7 mouse cellular contexts compared by ENCODE assay signal in genomic region chr11:116852891-116853511, GRCm38 (mm10). TPM values are rescaled to one million over a fixed set of nuclear protein-coding genes. Genes with fewer than 3 reads are reported as not detected.
DNase-seq lines count a peak whose midpoint lies in the region; ATAC-seq lines count a peak whose summit lies in the region.

Srsf2 (minus strand) TSS chr11:116853094.

- peak within 1 kb of the TSS; percentile 81 for H3K4me3 ChIP-seq in embryonic facial prominence, embryonic 10.5 days
- H3K4me3 ChIP-seq in limb, embryonic 11.5 days (ENCODE audit: low read depth, low read length): peak within 1 kb of the TSS; percentile 99
- H3K4me3 ChIP-seq in midbrain, embryonic 14.5 days (replicated peaks; ENCODE audit: low read depth, low read length): peak within 1 kb of the TSS; percentile 96

- H3K9me3 ChIP-seq in embryonic facial prominence, embryonic 10.5 days: no peaks in the 10 kb centered on the region
- H3K9me3 ChIP-seq in limb, embryonic 11.5 days (ENCODE audit: control insufficient read depth, low read length): no peaks in the 10 kb centered on the region
- no peaks in the 10 kb centered on the region for H3K9me3 ChIP-seq in midbrain, embryonic 14.5 days (ENCODE audit: control insufficient read depth, low read length)

- ATAC-seq in granulocyte monocyte progenitor cell, adult 5-6 weeks (replicated peaks; ENCODE audit: poor library complexity, severe bottlenecking): peak; percentile 76
- peak; percentile 91 for ATAC-seq in limb, embryonic 11.5 days (ENCODE audit: insufficient number of reproducible peaks, low FRiP score, low TSS enrichment, low read depth)
- ATAC-seq in midbrain, embryonic 14.5 days (ENCODE audit: low FRiP score, low TSS enrichment): peak; percentile 90

- peak within 1 kb of the TSS; percentile 98 for H3K9ac ChIP-seq in limb, embryonic 11.5 days (ENCODE audit: low read length)
- H3K9ac ChIP-seq in midbrain, embryonic 14.5 days (replicated peaks; ENCODE audit: low read length): peak within 1 kb of the TSS; percentile 93

- H3K36me3 ChIP-seq in embryonic facial prominence, embryonic 10.5 days (replicated peaks): peaks cover 42% of the 10 kb centered on the region
- peaks cover 9% of the 10 kb centered on the region for H3K36me3 ChIP-seq in limb, embryonic 11.5 days (ENCODE audit: control insufficient read depth, insufficient read depth, low read length)
- H3K36me3 ChIP-seq in midbrain, embryonic 14.5 days (ENCODE audit: control insufficient read depth, insufficient read depth, low read length): peaks cover 36% of the 10 kb centered on the region

- peaks cover 31% of the 10 kb centered on the region for H3K4me1 ChIP-seq in embryonic facial prominence, embryonic 10.5 days
- peaks cover 13% of the 10 kb centered on the region for H3K4me1 ChIP-seq in limb, embryonic 11.5 days (ENCODE audit: control insufficient read depth, insufficient read depth, low read length)
- H3K4me1 ChIP-seq in midbrain, embryonic 14.5 days (ENCODE audit: control insufficient read depth, insufficient read depth, low read length): peaks cover 26% of the 10 kb centered on the region

- H3K27me3 ChIP-seq in embryonic facial prominence, embryonic 10.5 days (replicated peaks; ENCODE audit: low read depth, poor library complexity, severe bottlenecking): no peaks in the 10 kb centered on the region
- H3K27me3 ChIP-seq in limb, embryonic 11.5 days (ENCODE audit: control insufficient read depth, insufficient read depth, low read length): no peaks in the 10 kb centered on the region
- no peaks in the 10 kb centered on the region for H3K27me3 ChIP-seq in midbrain, embryonic 14.5 days (ENCODE audit: control insufficient read depth, insufficient read depth, low read length)

- peak within 1 kb of the TSS; percentile 81 for H3K4me2 ChIP-seq in limb, embryonic 11.5 days (ENCODE audit: low read depth, severe bottlenecking)
- H3K4me2 ChIP-seq in midbrain, embryonic 14.5 days (ENCODE audit: low read length): peak within 1 kb of the TSS; percentile 85

- peak within 1 kb of the TSS; percentile 97 for H3K27ac ChIP-seq in embryonic facial prominence, embryonic 10.5 days (replicated peaks)
- H3K27ac ChIP-seq in limb, embryonic 11.5 days (replicated peaks; ENCODE audit: low read depth, low read length): peak within 1 kb of the TSS; percentile 96
- H3K27ac ChIP-seq in midbrain, embryonic 14.5 days (replicated peaks; ENCODE audit: low read depth, low read length): peak within 1 kb of the TSS; percentile 96

- peak; percentile 98 for DNase-seq in adrenal gland, postnatal 10 days
- peak; percentile 97 for DNase-seq in embryonic facial prominence, embryonic 10.5 days (ENCODE audit: low spot score)
- peak; percentile 97 for DNase-seq in kidney, adult 18-20 months
- DNase-seq in limb, embryonic 11.5 days (ENCODE audit: low spot score): peak; percentile 97
- peak; percentile 98 for DNase-seq in midbrain, embryonic 14.5 days
- peak; percentile 93 to 94 for DNase-seq in spleen, adult 18-20 months

- WGBS in embryonic facial prominence, embryonic 10.5 days: under 1% methylated on average over 74 of the region's 74 CpGs
- WGBS in limb, embryonic 11.5 days: under 1% methylated on average over 65 of the region's 74 CpGs
- under 1% methylated on average over 73 of the region's 74 CpGs for WGBS in midbrain, embryonic 14.5 days

RNA-seq across cellular contexts. Expression of gene Srsf2, which starts in this region (rescaled TPM):
- total RNA-seq in adrenal gland, postnatal 10 days (2021): 100 to 1,000 TPM; 222 to 286 TPM
- polyA plus RNA-seq in embryonic facial prominence, embryonic 10.5 days (2016; fragmentation: Nextera tagmentation; extraction: Ambion mirVana): 890 and 902 TPM in 2 replicates
- total RNA-seq in granulocyte monocyte progenitor cell, adult 5-6 weeks (2014; fragmentation: Nextera tagmentation): 818 and 827 TPM in 2 replicates
- 356 and 422 TPM in 2 replicates for total RNA-seq in granulocyte monocyte progenitor cell, adult 5-6 weeks (2017)
- 1,044 and 1,058 TPM in 2 replicates for polyA plus RNA-seq in limb, embryonic 11.5 days (2014; fragmentation: Nextera tagmentation; extraction: Ambion mirVana)
- 650 and 686 TPM in 2 replicates for polyA plus RNA-seq in midbrain, embryonic 14.5 days (2014; fragmentation: Nextera tagmentation; extraction: Ambion mirVana)

Comparison
In these comparisons a context has a peak if more than half of its experiments do, and no peak if none do; other contexts are left out.
1. Peak in every context shown above with its lines: DNase-seq, ATAC-seq, H3K4me3 ChIP-seq and H3K27ac ChIP-seq.